Mouse (Mus musculus) lung, postnatal 25 days (tissue): Measurements from ENCODE around the gene Olfr718-ps1.
"Not testable (repeated sequence)": the region's sequence is repeated elsewhere in the genome, so short reads cannot be mapped to it uniquely, and the experiment has no call there.

Experiments used
- DNase-seq: peaks from one replicate; pipeline ENCODE4 v3.0.0; 2022; ENCODE audit warnings: low spot score

Olfr718-ps1 gene

GRCm38 (mm10) chr5:143147481-143147880, at the start of gene Olfr718-ps1:
Olfr718-ps1 (minus strand) TSS chr5:143147581.
- no peak for DNase-seq

GRCm38 (mm10) chr5:143196506-143196905, 49.1 kb upstream of the Olfr718-ps1 start:
- DNase-seq, result no peak

GRCm38 (mm10) chr5:143195166-143195565, 47.8 kb upstream of the Olfr718-ps1 start:
- DNase-seq, result no peak

- not testable (repeated sequence) for DNase-seq
Observed at GRCm38 (mm10) chr5:143194747-143195146, 47.4 kb upstream of the Olfr718-ps1 start.

- DNase-seq, result no peak
Observed at GRCm38 (mm10) chr5:143192806-143193205, 45.4 kb upstream of the Olfr718-ps1 start.

GRCm38 (mm10) chr5:143188014-143188413, 40.6 kb upstream of the Olfr718-ps1 start:
- DNase-seq, result not testable (repeated sequence)

GRCm38 (mm10) chr5:143180255-143181076, 33.1 kb upstream of the Olfr718-ps1 start, which contains the start of the genes Rbak and Spdye4b:
Rbak (minus strand) TSS chr5:143180775.
Spdye4b (plus strand) TSS chr5:143181017.
- DNase-seq, result peak; percentile 96

- DNase-seq, result peak; percentile 7
Observed at GRCm38 (mm10) chr5:143179179-143179578, 31.8 kb upstream of the Olfr718-ps1 start.

GRCm38 (mm10) chr5:143177541-143178200, 30.3 kb upstream of the Olfr718-ps1 start:
- no peak for DNase-seq

GRCm38 (mm10) chr5:143175970-143176369, 28.6 kb upstream of the Olfr718-ps1 start:
- DNase-seq, result no peak

GRCm38 (mm10) chr5:143165508-143166070, 18.2 kb upstream of the Olfr718-ps1 start:
- DNase-seq, result peak; percentile 61

- DNase-seq, result no peak
Observed at GRCm38 (mm10) chr5:143155534-143155933, 8.2 kb upstream of the Olfr718-ps1 start.

- no peak for DNase-seq
Observed at GRCm38 (mm10) chr5:143153756-143154155, 6.4 kb upstream of the Olfr718-ps1 start.

- no peak for DNase-seq
Observed at GRCm38 (mm10) chr5:143150044-143150443, 2.7 kb upstream of the Olfr718-ps1 start.

GRCm38 (mm10) chr5:143149536-143149935, 2.2 kb upstream of the Olfr718-ps1 start:
- no peak for DNase-seq

- no peak for DNase-seq
Observed at GRCm38 (mm10) chr5:143148661-143149060, 1.3 kb upstream of the Olfr718-ps1 start.

GRCm38 (mm10) chr5:143137580-143137979, 9.8 kb downstream of the Olfr718-ps1 start:
- no peak for DNase-seq

GRCm38 (mm10) chr5:143135042-143135441, 12.3 kb downstream of the Olfr718-ps1 start:
- DNase-seq, result no peak

GRCm38 (mm10) chr5:143134216-143135010, 13.0 kb downstream of the Olfr718-ps1 start:
- DNase-seq, result not testable (repeated sequence)

GRCm38 (mm10) chr5:143132935-143133514, 14.4 kb downstream of the Olfr718-ps1 start:
- no peak for DNase-seq

- DNase-seq, result no peak
Observed at GRCm38 (mm10) chr5:143130342-143130741, 17.0 kb downstream of the Olfr718-ps1 start.
